Mouse (Mus musculus) embryonic facial prominence, embryonic 11.5 days (tissue): ENCODE results near the gene Gpr35. TPM values are rescaled to one million over a fixed set of nuclear protein-coding genes. Genes with fewer than 3 reads are reported as not detected.

Experiments used
- ATAC-seq: fragments of 200-750 bp; cut with Nextera tagmentation; replicated peaks from 2 replicates; pipeline ENCODE4 v1.8.0; 2017; ENCODE audit warnings: low read depth; ENCODE audit not compliant: insufficient number of reproducible peaks, low FRiP score, low TSS enrichment
- DNase-seq: peaks from one replicate; pipeline ENCODE4 v3.0.0-alpha.2; 2015; ENCODE audit warnings: low spot score
- H3K27ac ChIP-seq: fragments of 300-500 bp; sonication (generic); replicated peaks from 2 replicates; pipeline ENCODE4 v1.5.1; 2014; ENCODE audit warnings: mild to moderate bottlenecking, low read depth, low read length, control low read depth
- H3K27me3 ChIP-seq: fragments of 300-500 bp; sonication (generic); 2 replicates; pipeline ENCODE4 v1.6.1; 2014; ENCODE audit warnings: mild to moderate bottlenecking, low read length, moderate library complexity, mixed read lengths; ENCODE audit not compliant: control insufficient read depth, insufficient read depth
- H3K36me3 ChIP-seq: fragments of 300-500 bp; sonication (generic); replicated peaks from 2 replicates; pipeline ENCODE4 v1.6.1; 2014; ENCODE audit warnings: low read depth, mild to moderate bottlenecking, low read length, moderate library complexity, mixed read lengths; ENCODE audit not compliant: control insufficient read depth, insufficient read depth
- H3K4me1 ChIP-seq: fragments of 300-500 bp; sonication (generic); 2 replicates; pipeline ENCODE4 v1.6.1; 2014; ENCODE audit warnings: low read length, mixed read lengths; ENCODE audit not compliant: control insufficient read depth, insufficient read depth
- H3K4me2 ChIP-seq: fragments of 300-500 bp; sonication (generic); 2 replicates; pipeline ENCODE4 v1.6.1; 2014; ENCODE audit warnings: low read depth, mild to moderate bottlenecking, control low read depth, low read length, moderate library complexity
- H3K4me3 ChIP-seq: fragments of 300-500 bp; sonication (generic); 2 replicates; pipeline ENCODE4 v1.5.1; 2014; ENCODE audit warnings: low read depth, low read length, control low read depth
- H3K9ac ChIP-seq: fragments of 300-500 bp; sonication (generic); replicated peaks from 2 replicates; pipeline ENCODE4 v1.6.1; 2014; ENCODE audit warnings: mild to moderate bottlenecking, control low read depth, low read length
- H3K9me3 ChIP-seq: fragments of 300-500 bp; sonication (generic); replicated peaks from 2 replicates; pipeline ENCODE4 v1.6.1; 2016; ENCODE audit warnings: mild to moderate bottlenecking, low read length, inconsistent platforms, mixed read lengths; ENCODE audit not compliant: control insufficient read depth
- WGBS: fragments of 180-500 bp; shearing (Covaris S2); extraction: QIAGEN DNeasy Blood & Tissue Kit; methylation state at CpG from one replicate; pipeline ENCODE4 v1.1.7; 2014; 5-methylcytosine and 5-hydroxymethylcytosine counted together
- polyA plus RNA-seq: library from polyadenylated mRNA; unstranded; fragments of >200 nt; fragmentation: Nextera tagmentation; extraction: Ambion mirVana; gene quantifications from 2 replicates; pipeline ENCODE4 v1.2.1, GENCODE M21; 2014

Gene Gpr35
- polyA plus RNA-seq, 1 experiment from 2014 or later, result 0.25 TPM

DNA sequence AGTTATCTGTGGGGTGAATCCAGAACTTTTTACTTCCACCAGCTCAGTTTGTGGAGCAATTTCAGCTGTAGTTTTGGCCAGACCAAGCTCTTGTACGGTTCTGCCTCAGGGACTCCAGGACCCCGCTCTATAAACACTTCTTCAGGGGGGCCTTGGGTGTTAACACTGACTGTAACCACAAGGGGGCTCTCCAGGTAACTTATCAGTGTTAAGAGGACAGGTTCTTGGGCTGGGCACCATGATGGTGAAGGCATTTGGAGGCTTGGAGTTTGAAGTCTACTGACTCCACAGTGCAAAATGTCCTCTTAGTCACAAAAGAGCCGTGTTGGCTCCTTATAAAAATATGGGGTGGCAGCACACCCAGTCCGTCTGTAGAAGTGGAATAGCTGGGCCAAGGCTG is 41.6 kb upstream of the Gpr35 start:
- Histone ChIP-seq H3K4me3 (no peak overlapping the region), H3K27me3 (peaks cover 3% of the 10 kb centered on the region; the same call in 1 of the 2 replicates), H3K36me3 (no peaks in the 10 kb centered on the region), H3K4me2 (no peak overlapping the region), H3K9ac (no peak overlapping the region), H3K27ac (no peak overlapping the region), H3K4me1 (peaks cover 8% of the 10 kb centered on the region), H3K9me3 (no peaks in the 10 kb centered on the region)
- 75% methylated on average over 4 of the region's 4 CpGs for WGBS
- DNase-seq, result peak; percentile 66
- ATAC-seq, result no peak

DNA sequence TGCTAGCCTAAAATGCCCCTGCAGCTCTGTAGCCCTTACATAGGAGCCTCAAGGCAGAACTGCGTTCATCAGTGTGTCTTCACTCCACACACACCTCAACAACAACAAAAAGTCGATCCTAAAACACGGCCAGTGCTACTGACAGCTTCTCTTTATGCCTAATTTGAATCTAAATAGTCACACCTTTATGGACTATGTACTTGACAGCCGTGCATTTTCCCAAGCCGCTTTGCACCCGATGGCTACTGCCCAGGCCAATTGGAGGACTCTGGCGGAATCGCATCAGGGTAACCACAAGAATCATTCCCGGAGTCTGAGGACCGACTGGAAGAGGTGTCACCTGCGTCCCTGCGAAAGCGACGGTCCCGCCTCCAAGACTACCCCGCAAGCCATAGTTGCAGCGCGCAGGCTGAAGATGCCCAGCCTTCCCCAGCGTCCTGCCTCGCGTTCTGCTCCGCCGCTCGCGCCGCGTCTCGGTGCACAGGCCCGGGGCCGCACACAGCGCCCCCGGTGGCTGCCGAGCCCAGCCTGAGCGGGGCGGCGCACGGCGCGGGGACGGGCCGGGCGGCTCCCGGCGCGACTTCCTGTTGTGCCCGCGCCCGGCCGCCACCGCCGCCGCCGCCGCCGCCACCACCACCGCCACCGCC is 40.3 kb upstream of the Gpr35 start, which contains the start of gene Rnpepl1:
Rnpepl1 (plus strand) TSS at position 545 of the 647 bp plus-strand sequence.
- peak within 1 kb of the TSS; percentile 80 for H3K4me3 ChIP-seq
- H3K4me2 ChIP-seq, result peak within 1 kb of the TSS; percentile 95
- ATAC-seq (peak; percentile 50; the same call in 1 of the 2 replicates), DNase-seq (peak; percentile 83)
- H3K27ac ChIP-seq, result peak within 1 kb of the TSS; percentile 79
- WGBS, result under 1% methylated on average over 45 of the region's 57 CpGs
- peaks cover 8% of the 10 kb centered on the region for H3K4me1 ChIP-seq
- no peaks in the 10 kb centered on the region for H3K9me3 ChIP-seq
- H3K36me3 ChIP-seq, result peaks cover 4% of the 10 kb centered on the region
- H3K9ac ChIP-seq, result peak within 1 kb of the TSS; percentile 89
- H3K27me3 ChIP-seq, result peaks cover 3% of the 10 kb centered on the region; the same call in 1 of the 2 replicates

DNA sequence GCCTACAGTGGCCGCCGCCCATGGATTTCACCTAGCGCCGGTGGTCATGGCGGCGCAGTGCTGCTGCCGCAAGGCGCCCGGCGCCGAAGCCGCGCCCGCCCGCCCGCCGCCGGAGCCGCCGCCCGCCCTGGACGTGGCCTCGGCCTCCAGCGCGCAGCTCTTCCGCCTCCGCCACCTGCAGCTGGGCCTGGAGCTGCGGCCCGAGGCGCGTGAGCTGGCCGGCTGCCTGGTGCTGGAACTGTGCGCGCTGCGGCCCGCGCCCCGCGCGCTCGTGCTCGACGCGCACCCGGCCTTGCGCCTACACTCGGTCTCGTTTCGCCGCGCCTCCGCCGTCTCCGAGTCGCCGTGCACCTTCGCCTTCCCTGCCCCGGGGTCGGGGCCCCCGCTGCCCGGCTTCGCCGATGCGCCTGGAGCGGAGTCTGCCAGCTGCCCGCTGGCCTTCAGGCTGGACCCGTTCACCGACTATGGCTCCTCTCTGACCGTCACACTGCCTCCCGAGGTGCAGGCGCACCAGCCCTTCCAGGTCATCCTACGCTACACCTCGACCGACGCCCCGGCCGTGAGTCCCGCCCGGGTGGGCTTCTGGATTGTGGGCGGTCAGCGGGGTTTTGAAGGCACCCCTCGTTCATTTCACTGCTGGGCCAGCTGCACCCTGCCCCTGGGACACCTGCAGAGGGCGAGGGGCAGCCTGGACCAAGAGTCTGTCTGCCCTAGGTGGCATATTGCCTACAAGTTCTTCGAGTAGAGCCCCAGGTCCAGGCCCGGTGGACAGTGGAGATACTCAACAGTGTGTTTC is 39.5 kb upstream of the Gpr35 start:
- H3K4me2 ChIP-seq, result peak overlapping the region; percentile 95
- peak overlapping the region; percentile 80 for H3K4me3 ChIP-seq
- ATAC-seq, result peak; percentile 31
- peak overlapping the region; percentile 89 for H3K9ac ChIP-seq
- H3K4me1 ChIP-seq, result peaks cover 8% of the 10 kb centered on the region
- no peaks in the 10 kb centered on the region for H3K9me3 ChIP-seq
- peaks cover 4% of the 10 kb centered on the region for H3K36me3 ChIP-seq
- peaks cover 3% of the 10 kb centered on the region; the same call in 1 of the 2 replicates for H3K27me3 ChIP-seq
- 2% methylated on average over 44 of the region's 85 CpGs for WGBS
- peak overlapping the region; percentile 79 for H3K27ac ChIP-seq
- DNase-seq, result peak; percentile 59

DNA sequence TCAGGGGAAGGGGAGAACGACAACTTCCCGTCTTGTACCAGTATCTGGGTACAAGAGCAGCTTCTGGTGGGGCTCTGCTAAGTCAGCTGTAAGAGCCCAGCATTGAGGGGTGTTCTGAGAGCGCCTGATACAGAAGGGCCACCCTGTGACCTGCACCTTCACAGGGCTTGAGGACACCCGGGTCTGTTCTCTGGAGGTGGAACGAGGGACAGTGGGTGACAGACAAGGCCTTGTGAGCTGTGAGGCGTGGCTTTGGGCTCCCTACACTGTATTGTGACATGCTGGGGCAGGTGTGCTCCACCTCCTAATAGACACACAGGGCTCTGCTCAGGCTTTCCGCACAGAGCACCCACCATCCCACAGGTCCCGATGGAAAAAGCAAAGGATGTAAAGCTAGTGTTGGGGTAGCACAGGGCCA is 38.9 kb upstream of the Gpr35 start:
- H3K27ac ChIP-seq, result no peak overlapping the region
- peaks cover 8% of the 10 kb centered on the region for H3K4me1 ChIP-seq
- peak overlapping the region; percentile 80 for H3K4me3 ChIP-seq
- H3K36me3 ChIP-seq, result peaks cover 4% of the 10 kb centered on the region
- peak overlapping the region; percentile 89 for H3K9ac ChIP-seq
- DNase-seq (no peak), ATAC-seq (no peak)
- peak overlapping the region; percentile 95 for H3K4me2 ChIP-seq
- H3K27me3 ChIP-seq, result peaks cover 3% of the 10 kb centered on the region; the same call in 1 of the 2 replicates
- WGBS, result 52% methylated on average over 8 of the region's 8 CpGs
- no peaks in the 10 kb centered on the region for H3K9me3 ChIP-seq

DNA sequence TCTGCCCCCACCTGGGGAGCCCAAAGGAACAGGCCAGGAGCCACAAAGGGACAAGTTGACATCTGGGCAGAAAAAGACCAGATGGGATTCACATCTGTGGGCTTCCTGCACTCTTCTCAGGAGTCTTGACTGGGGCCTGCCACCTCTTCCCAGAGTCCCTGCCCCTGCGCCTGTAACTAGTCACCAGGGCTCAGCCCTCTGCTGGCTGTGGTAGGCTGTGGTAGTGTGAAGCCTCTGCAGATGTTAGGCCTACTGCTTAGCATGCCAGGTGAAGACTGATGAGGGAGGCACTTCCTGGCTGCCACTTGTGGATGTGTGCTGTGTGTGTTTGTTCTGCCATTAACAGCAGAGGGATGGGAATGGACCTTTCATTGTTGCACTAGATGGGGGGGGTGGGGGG is 38.4 kb upstream of the Gpr35 start:
- DNase-seq, result no peak
- WGBS, result 53% methylated on average over 1 of the region's 1 CpGs
- no peak overlapping the region for H3K4me3 ChIP-seq

DNA sequence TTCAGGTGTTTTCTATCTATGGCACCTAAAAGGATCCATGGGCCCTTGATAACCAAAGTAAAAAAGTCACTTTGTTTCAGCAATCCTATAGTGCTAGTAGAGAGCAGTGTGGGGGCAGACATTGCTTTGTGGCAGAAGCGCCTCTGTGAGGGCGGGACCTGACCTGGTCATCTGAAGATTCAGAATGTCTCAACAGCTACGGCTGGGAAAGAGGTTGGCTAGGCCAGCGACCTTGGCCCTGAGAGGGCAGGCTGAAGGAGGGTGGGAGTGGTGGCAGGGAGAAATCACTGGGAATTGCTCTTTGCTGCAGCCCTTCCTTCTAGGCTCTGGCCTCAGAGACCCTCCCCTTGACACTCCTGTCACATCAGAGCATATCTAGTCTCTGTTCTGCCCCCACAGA is 36.4 kb upstream of the Gpr35 start:
- no peak overlapping the region for H3K4me2 ChIP-seq
- no peak overlapping the region for H3K27ac ChIP-seq
- WGBS, result 64% methylated on average over 4 of the region's 4 CpGs
- ATAC-seq (no peak), DNase-seq (no peak)
- no peaks in the 10 kb centered on the region for H3K9me3 ChIP-seq
- H3K36me3 ChIP-seq, result peaks cover 6% of the 10 kb centered on the region
- no peak overlapping the region for H3K4me3 ChIP-seq
- H3K4me1 ChIP-seq, result peaks cover 8% of the 10 kb centered on the region
- no peak overlapping the region for H3K9ac ChIP-seq
- H3K27me3 ChIP-seq, result peaks cover 3% of the 10 kb centered on the region; the same call in 1 of the 2 replicates

More for the DNA sequence above, 38.4 kb upstream of the Gpr35 start:
- no peak overlapping the region for H3K9ac ChIP-seq
- no peaks in the 10 kb centered on the region for H3K9me3 ChIP-seq
- no peak overlapping the region for H3K27ac ChIP-seq
- H3K36me3 ChIP-seq, result peaks cover 4% of the 10 kb centered on the region
- H3K4me1 ChIP-seq, result peaks cover 8% of the 10 kb centered on the region
- no peak for ATAC-seq
- peaks cover 3% of the 10 kb centered on the region; the same call in 1 of the 2 replicates for H3K27me3 ChIP-seq
- H3K4me2 ChIP-seq, result peak overlapping the region; percentile 95

DNA sequence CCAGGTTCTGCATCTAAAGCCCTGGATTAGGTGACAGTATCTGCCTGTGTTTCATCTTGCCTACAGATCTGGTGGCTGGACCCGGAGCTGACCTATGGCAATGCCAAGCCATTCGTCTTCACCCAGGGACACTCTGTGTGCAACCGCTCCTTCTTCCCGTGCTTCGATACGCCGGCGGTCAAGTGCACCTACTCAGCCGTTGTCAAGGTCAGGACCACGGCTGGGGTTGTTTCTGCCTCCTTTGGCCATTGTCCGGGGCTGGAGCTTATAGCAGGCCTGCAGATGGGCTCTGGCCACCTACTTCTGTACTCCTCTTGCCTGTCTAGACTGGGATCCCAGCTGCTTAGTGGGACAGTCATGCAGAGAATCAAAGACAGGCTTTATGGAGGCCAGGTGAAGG is 35.7 kb upstream of the Gpr35 start:
- H3K27ac ChIP-seq, result no peak overlapping the region
- peaks cover 9% of the 10 kb centered on the region for H3K36me3 ChIP-seq
- H3K9me3 ChIP-seq, result no peaks in the 10 kb centered on the region
- no peaks in the 10 kb centered on the region for H3K27me3 ChIP-seq
- WGBS, result 95% methylated on average over 11 of the region's 11 CpGs
- H3K4me2 ChIP-seq, result no peak overlapping the region
- DNase-seq (no peak), ATAC-seq (no peak)
- H3K4me1 ChIP-seq, result peaks cover 5% of the 10 kb centered on the region
- H3K4me3 ChIP-seq, result no peak overlapping the region
- no peak overlapping the region for H3K9ac ChIP-seq

DNA sequence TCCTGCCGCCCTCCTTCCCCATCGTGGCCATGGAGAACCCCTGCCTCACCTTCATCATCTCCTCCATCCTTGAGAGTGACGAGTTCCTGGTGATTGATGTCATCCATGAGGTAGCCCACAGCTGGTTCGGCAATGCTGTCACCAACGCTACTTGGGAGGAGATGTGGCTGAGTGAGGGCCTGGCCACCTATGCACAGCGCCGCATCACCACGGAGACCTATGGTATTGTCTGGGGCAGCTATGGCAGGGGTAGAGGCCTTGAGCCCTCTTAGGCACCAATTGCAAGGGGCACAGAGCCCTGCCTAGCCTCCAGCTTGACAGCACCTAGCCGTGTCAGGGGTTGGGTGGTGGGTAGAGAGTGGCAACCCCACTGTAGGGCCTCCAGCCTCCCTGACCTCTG is 33.9 kb upstream of the Gpr35 start:
- H3K4me3 ChIP-seq, result no peak overlapping the region
- H3K36me3 ChIP-seq, result peaks cover 9% of the 10 kb centered on the region
- no peak for DNase-seq
- no peaks in the 10 kb centered on the region for H3K27me3 ChIP-seq
- WGBS, result 93% methylated on average over 9 of the region's 9 CpGs
- H3K4me2 ChIP-seq, result no peak overlapping the region
- no peak overlapping the region for H3K27ac ChIP-seq
- no peak overlapping the region for H3K9ac ChIP-seq
- peaks cover 1% of the 10 kb centered on the region; the same call in 1 of the 2 replicates for H3K4me1 ChIP-seq
- no peaks in the 10 kb centered on the region for H3K9me3 ChIP-seq
- ATAC-seq, result no peak
